Mouse (Mus musculus) cerebellum, adult 18-20 months (tissue): ENCODE results near the gene Guk1.
A peak's percentile ranks its signal among the peaks of the same experiment; 100 is the strongest.

Source experiments
- DNase-seq, 2 experiments: peaks; one replicate each; pipeline ENCODE4 v3.0.0; 2021

Guk1 gene

DNA sequence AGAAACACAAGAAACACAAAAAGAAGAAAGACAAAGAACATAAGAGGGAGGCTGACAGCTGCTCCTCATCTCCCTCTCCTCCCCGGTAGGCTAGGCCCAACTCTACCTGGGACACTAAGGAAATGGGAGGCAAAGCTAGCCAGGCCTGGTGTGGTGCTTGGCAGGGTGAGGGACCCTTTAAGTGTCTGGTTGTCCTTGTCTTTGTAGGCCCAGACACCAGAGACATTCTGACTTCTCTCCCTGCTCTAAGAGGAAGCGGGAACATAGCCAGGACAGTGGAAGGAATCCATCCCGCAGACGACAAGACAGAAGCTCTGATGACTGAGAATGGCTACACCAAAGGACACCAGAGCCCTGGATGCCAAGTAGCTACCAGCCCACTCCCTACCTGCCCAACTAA lies 18.0 kb upstream of the Guk1 start:
- no peak for DNase-seq

- DNase-seq, result peak in 1 of 2 experiments; percentile 39
These were observed 17.6 kb upstream of the Guk1 start for GRCm38 (mm10) chr11:59209580-59209979.

GRCm38 (mm10) chr11:59209003-59209441 lies 17.0 kb upstream of the Guk1 start:
- peak; percentile 63 to 70 for DNase-seq

- peak; percentile 90 to 97 for DNase-seq
These were observed 16.3 kb upstream of the Guk1 start, which contains the start of gene 2310033P09Rik for GRCm38 (mm10) chr11:59208153-59208831. TSS of gene 2310033P09Rik (plus strand) at chr11:59208321.

GRCm38 (mm10) chr11:59202081-59202995 lies 10.3 kb upstream of the Guk1 start, which contains the start of gene Mrpl55:
TSS of gene Mrpl55 (plus strand) at chr11:59202486.
- DNase-seq, result peak; percentile 93 to 95

- DNase-seq, result no peak
These were observed 9.4 kb upstream of the Guk1 start for GRCm38 (mm10) chr11:59201216-59202002.

DNA sequence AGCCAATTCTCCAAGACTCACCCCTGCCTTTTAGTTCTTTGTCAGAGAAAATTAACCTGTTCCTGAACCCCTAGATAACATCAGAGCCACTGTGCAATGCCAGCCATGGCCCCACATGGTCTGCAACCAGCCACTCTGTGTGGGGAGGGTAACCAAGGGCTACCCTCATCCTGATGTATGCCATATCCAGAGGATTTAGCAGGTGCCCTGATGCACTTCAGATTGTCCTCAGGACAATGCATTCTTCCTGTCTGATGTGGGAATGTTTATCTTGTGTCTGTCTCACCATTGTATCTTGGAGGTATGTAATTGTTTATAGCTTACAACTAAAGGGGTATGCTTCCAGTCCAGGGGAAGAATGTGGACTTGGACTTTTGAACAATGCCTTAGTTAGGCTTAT lies 4.2 kb upstream of the Guk1 start:
- no peak for DNase-seq

DNA sequence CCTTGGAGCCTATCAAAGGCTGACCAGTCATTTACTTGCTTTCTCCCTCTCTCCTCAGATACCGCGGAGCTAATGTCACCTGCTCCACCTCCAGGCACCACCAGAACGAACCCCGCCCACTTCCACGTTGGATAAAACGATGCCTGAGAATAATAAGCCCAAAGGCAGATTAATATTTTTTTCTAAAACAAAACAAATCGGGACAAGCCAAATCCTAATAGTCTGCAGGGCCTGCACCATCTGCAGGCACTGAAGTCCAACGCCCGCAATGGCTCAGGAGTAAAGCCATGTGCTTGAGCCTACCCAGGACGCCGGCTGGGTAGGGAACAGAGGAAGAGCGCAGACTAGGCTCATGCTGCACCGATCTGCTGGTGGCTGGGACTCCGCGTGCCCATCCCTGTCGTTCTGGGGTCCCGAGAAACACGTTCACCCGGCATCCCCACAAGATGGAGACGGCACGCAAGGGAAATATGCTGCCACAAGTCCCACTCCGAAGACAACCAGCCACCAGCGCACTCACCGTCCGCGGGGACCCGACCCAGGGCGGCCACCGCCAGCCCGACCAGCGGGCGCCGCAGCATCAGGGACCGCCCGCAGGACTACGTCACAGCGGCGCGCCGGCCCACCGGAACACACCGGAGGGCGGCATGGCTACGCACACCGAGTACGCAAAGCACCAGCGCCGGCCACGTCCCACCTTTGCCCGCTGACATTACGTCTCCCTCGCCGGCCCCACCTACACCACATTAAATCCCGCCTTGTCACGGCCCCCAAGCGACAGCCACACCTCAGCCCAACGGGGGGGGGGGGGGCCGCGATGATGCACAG lies 567 bp downstream of the Guk1 start:
- DNase-seq, result peak; percentile 91 to 92

- DNase-seq, result no peak
These were observed 4.3 kb downstream of the Guk1 start for GRCm38 (mm10) chr11:59187706-59188105.

GRCm38 (mm10) chr11:59185490-59185889 lies 6.5 kb downstream of the Guk1 start:
- DNase-seq, result no peak

DNA sequence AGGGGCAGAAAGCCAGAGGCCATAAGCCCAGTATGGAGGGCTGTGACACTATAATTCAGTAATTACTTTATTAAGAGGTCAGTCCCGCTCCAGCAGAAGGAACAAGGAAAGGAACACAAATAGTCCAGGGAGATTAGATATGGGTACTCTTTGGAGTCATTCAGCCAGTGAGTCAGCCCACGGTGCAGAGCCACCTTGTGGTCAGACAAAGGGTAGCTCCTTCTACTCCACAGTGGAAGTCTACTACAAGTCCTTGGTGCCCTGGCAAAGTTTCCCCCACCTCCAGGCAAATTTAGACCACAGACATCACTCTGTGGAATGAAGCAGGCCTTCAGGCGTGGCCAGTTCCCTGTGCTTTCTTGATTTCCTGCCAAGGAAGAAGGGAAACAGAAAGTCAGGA lies 8.2 kb downstream of the Guk1 start:
- peak; percentile 56 to 62 for DNase-seq

DNA sequence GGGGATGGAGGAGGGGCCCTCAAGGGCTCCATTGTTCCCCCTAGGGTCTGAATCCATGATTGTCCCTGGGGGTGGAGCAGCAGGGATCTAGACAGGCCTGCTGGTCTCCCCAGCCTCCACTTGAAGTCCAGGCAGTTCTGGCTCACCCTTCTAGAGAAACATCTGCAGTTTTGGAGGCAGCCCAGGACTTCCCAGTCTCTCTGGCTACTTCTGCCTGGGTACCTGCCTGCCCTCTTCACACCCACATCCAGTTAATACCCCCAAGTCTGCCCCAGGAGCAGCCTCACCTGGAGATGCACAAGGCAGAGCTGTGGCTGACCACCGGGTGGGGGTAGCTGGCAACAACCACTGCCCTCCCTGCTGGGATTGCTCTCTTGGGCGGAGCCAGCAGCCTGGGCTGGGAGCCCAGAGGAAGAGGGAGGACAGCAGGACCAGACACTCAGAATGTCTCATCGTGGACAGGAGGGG lies 9.1 kb downstream of the Guk1 start, which contains the start of gene Gjc2:
Gene Gjc2, minus strand, starts transcription at position 350 of the 468 bp plus-strand sequence.
- peak; percentile 34 for DNase-seq

DNA sequence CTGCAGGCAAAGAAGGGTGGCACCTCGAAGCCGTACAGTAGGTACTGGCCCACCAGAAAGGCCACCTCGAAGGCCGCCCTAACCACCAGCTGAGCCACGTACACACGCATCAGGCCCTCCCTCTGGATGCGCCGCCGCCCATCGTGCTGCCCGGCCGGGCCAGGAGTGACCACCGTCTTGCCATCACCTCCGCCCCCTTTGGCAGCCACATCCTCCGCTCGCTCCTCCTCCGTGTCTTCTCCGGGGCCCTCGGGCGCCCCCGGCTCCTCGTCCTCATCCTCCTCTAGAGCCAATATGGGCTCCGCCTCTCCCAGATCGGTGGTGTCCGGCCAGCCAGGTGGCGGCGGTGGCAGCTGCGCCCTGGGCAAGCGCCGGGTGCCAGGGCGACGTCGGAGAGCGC lies 15.1 kb downstream of the Guk1 start:
- no peak for DNase-seq

GRCm38 (mm10) chr11:59176475-59176874 lies 15.5 kb downstream of the Guk1 start:
- DNase-seq, result no peak

GRCm38 (mm10) chr11:59174189-59174838 lies 17.7 kb downstream of the Guk1 start:
- DNase-seq, result no peak

DNA sequence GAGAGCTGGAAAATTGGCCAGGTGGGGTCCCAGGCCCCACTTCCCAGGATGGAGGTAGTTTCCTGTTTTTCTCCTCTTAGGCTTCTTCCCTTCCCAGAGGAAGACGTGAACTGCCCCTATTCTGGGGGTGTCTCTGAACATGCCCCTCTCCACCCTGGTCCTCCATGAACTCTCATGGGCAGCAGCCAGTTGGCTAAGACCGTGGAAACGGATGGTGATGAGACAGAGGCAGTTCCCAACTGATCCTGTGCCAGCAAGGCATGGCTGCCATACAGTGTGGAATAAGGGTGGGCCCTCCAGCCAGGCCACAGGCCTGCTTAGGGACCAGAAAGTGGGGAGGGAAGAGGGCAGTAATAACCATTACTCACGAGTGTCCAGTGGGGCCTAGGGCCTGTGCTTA lies 21.5 kb downstream of the Guk1 start:
- DNase-seq, result no peak

DNA sequence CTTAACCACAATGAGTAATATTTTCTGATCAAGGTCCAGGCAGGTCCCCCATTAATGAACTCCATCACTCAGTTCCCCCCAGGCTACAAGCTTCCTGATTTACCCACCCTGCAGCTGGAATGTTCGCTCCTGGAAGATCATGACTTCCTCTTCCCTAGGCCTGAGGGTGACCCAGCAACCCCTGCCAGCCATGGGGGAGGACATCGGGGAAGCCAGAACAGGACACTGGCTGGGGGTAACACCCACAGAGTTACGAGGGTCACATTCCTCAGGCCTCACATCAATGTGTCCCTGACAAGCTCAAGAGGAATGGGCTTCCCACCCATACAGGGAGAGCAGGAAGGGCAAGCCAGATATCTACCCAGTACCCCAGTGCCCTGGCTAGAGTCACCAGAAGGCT lies 22.2 kb downstream of the Guk1 start:
- no peak for DNase-seq

DNA sequence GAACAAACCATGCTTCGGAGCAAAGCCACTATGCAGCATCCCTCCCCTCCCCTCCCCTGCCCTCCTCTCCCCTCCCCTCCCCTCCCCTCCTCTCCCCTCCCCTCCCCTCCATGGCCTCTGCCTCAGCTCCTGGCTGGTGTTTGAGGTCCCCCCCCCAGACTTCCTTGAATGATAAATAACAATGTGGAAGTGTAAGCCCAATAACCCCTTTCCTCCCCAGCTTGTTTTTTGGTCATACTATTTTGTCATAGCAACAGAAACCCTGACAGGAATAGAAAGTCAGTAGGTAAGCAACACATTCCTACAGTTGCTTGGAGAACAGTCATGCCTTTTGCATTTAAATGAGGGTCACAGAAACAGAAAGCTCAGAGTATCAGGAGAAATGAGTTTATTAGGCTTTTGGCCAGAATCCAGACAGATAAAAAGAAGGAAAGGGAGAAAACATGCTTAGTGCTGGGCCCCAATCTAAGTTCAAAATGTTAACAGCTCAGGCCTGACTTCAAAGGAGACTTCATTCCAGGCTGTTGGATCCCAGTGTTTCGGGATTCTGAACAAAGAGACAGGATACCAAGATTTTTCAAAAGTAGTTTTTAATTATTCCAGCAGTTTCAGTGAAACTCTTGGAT lies 26.3 kb downstream of the Guk1 start:
- DNase-seq, result no peak

- no peak for DNase-seq
These were observed 27.6 kb downstream of the Guk1 start for GRCm38 (mm10) chr11:59164384-59164783.
